Mouse (Mus musculus) heart, embryonic 13.5 days (tissue): ENCODE data around the gene Kcna6. TPM values are rescaled to one million over a fixed set of nuclear protein-coding genes. Genes with fewer than 3 reads are reported as not detected.

Experiments used
- ATAC-seq: fragments of 200-750 bp; cut with Nextera tagmentation; 2 replicates; pipeline ENCODE4 v1.8.0; 2017; ENCODE audit warnings: moderate TSS enrichment; ENCODE audit not compliant: insufficient number of reproducible peaks, low FRiP score, low TSS enrichment; ENCODE audit errors: extremely low read depth
- H3K27ac ChIP-seq: fragments of 300-500 bp; sonication (generic); replicated peaks from 2 replicates; pipeline ENCODE4 v1.5.1; 2015; ENCODE audit warnings: moderate library complexity, mild to moderate bottlenecking, inconsistent platforms
- H3K27me3 ChIP-seq: fragments of 300-500 bp; sonication (generic); replicated peaks from 2 replicates; pipeline ENCODE4 v1.6.1; 2015; ENCODE audit warnings: mild to moderate bottlenecking, inconsistent platforms
- H3K36me3 ChIP-seq: fragments of 300-500 bp; sonication (generic); 2 replicates; pipeline ENCODE4 v1.6.1; 2015; ENCODE audit warnings: mild to moderate bottlenecking, inconsistent platforms
- H3K4me1 ChIP-seq: fragments of 300-500 bp; sonication (generic); 2 replicates; pipeline ENCODE4 v1.6.1; 2015; ENCODE audit warnings: inconsistent platforms
- H3K4me2 ChIP-seq: fragments of 300-500 bp; sonication (generic); 2 replicates; pipeline ENCODE4 v1.6.1; 2015; ENCODE audit warnings: inconsistent platforms, mild to moderate bottlenecking, moderate library complexity
- H3K4me3 ChIP-seq: fragments of 300-500 bp; sonication (generic); 2 replicates; pipeline ENCODE4 v1.5.1; 2015; ENCODE audit warnings: moderate library complexity, mild to moderate bottlenecking, inconsistent platforms
- H3K9ac ChIP-seq: fragments of 300-500 bp; sonication (generic); 2 replicates; pipeline ENCODE4 v1.6.1; 2015; ENCODE audit warnings: inconsistent platforms, mild to moderate bottlenecking, moderate library complexity
- H3K9me3 ChIP-seq: fragments of 300-500 bp; sonication (generic); 2 replicates; pipeline ENCODE4 v1.6.1; 2016; ENCODE audit warnings: inconsistent platforms
- WGBS: fragments of 180-500 bp; shearing (Covaris S2); methylation state at CpG from one replicate; pipeline ENCODE4 v1.1.7; 2015; ENCODE audit warnings: mixed read lengths; 5-methylcytosine and 5-hydroxymethylcytosine counted together
- polyA plus RNA-seq: library from polyadenylated mRNA; unstranded; fragments of >200 nt; fragmentation: Nextera tagmentation; extraction: Ambion mirVana; gene quantifications from 2 replicates; pipeline ENCODE4 v1.2.1, GENCODE M21; 2015

Gene Kcna6
- polyA plus RNA-seq, result 0.61 and 1.4 TPM in 2 replicates

- ATAC-seq, result no peak; the same call in 1 of the 2 replicates
- peak within 1 kb of the TSS; percentile 59 for H3K4me3 ChIP-seq
- peaks cover 85% of the 10 kb centered on the region for H3K27me3 ChIP-seq
Observed at GRCm38 (mm10) chr6:126740211-126741142, at the start of gene Kcna6. TSS of gene Kcna6 (minus strand) at chr6:126740674.

GRCm38 (mm10) chr6:126788863-126789262 lies 48.4 kb upstream of the Kcna6 start:
- Histone ChIP-seq H3K4me3 (no peak overlapping the region), H3K27ac (no peak overlapping the region), H3K4me1 (peaks cover 6% of the 10 kb centered on the region), H3K9ac (no peak overlapping the region), H3K36me3 (no peaks in the 10 kb centered on the region), H3K27me3 (peaks cover 4% of the 10 kb centered on the region; the same call in 1 of the 2 replicates), H3K9me3 (peaks cover 5% of the 10 kb centered on the region; the same call in 1 of the 2 replicates), H3K4me2 (no peak overlapping the region)
- 79% methylated on average over 8 of the region's 8 CpGs for WGBS
- ATAC-seq, result no peak

More at GRCm38 (mm10) chr6:126740211-126741142, at the start of gene Kcna6:
- WGBS, result 3% methylated on average over 36 of the region's 36 CpGs
- Histone ChIP-seq H3K4me1 (peaks cover 18% of the 10 kb centered on the region), H3K36me3 (no peaks in the 10 kb centered on the region), H3K4me2 (peak within 1 kb of the TSS; percentile 90), H3K9me3 (no peaks in the 10 kb centered on the region), H3K9ac (peak within 1 kb of the TSS; percentile 71), H3K27ac (no peak within 1 kb of the TSS)

GRCm38 (mm10) chr6:126784206-126784605 lies 43.7 kb upstream of the Kcna6 start:
- WGBS, result 43% methylated on average over 5 of the region's 5 CpGs
- Histone ChIP-seq H3K27ac (no peak overlapping the region), H3K36me3 (no peaks in the 10 kb centered on the region), H3K9ac (no peak overlapping the region), H3K4me3 (no peak overlapping the region), H3K4me2 (peak overlapping the region; percentile 40), H3K4me1 (peaks cover 16% of the 10 kb centered on the region), H3K9me3 (no peaks in the 10 kb centered on the region), H3K27me3 (no peaks in the 10 kb centered on the region; the same call in 1 of the 2 replicates)
- no peak for ATAC-seq

- H3K4me3 ChIP-seq, result 0 out of 2 replicates have a peak overlapping the region, but pooled peaks have one; percentile 4
- no peaks in the 10 kb centered on the region for H3K9me3 ChIP-seq
- H3K4me1 ChIP-seq, result peaks cover 16% of the 10 kb centered on the region
- no peak overlapping the region for H3K27ac ChIP-seq
- ATAC-seq, result no peak
- peak overlapping the region; percentile 40 for H3K4me2 ChIP-seq
- WGBS, result 13% methylated on average over 10 of the region's 10 CpGs
- H3K36me3 ChIP-seq, result no peaks in the 10 kb centered on the region
- H3K9ac ChIP-seq, result no peak overlapping the region
- no peaks in the 10 kb centered on the region; the same call in 1 of the 2 replicates for H3K27me3 ChIP-seq
Observed at GRCm38 (mm10) chr6:126783651-126784066, 43.2 kb upstream of the Kcna6 start.

- no peak overlapping the region for H3K27ac ChIP-seq
- H3K36me3 ChIP-seq, result no peaks in the 10 kb centered on the region
- no peaks in the 10 kb centered on the region; the same call in 1 of the 2 replicates for H3K27me3 ChIP-seq
- 67% methylated on average over 1 of the region's 1 CpGs for WGBS
- no peaks in the 10 kb centered on the region for H3K9me3 ChIP-seq
- H3K9ac ChIP-seq, result no peak overlapping the region
- peaks cover 16% of the 10 kb centered on the region for H3K4me1 ChIP-seq
- H3K4me2 ChIP-seq, result no peak overlapping the region
- no peak for ATAC-seq
- no peak overlapping the region for H3K4me3 ChIP-seq
Observed at GRCm38 (mm10) chr6:126783056-126783455, 42.6 kb upstream of the Kcna6 start.

GRCm38 (mm10) chr6:126777889-126778288 lies 37.4 kb upstream of the Kcna6 start:
- Histone ChIP-seq H3K36me3 (no peaks in the 10 kb centered on the region), H3K4me3 (no peak overlapping the region), H3K27me3 (peaks cover 19% of the 10 kb centered on the region), H3K4me2 (no peak overlapping the region), H3K4me1 (0 out of 2 replicates have a peak, but pooled peaks cover 2% of the 10 kb centered on the region), H3K27ac (no peak overlapping the region), H3K9ac (no peak overlapping the region), H3K9me3 (no peaks in the 10 kb centered on the region)
- no peak for ATAC-seq
- WGBS, result 74% methylated on average over 6 of the region's 6 CpGs

- Histone ChIP-seq H3K4me2 (no peak overlapping the region), H3K4me1 (peaks cover 13% of the 10 kb centered on the region), H3K9ac (no peak overlapping the region), H3K27me3 (peaks cover 21% of the 10 kb centered on the region), H3K4me3 (no peak overlapping the region), H3K9me3 (no peaks in the 10 kb centered on the region), H3K36me3 (no peaks in the 10 kb centered on the region), H3K27ac (no peak overlapping the region)
- ATAC-seq, result no peak
- WGBS, result 47% methylated on average over 4 of the region's 4 CpGs
Observed at GRCm38 (mm10) chr6:126773873-126774272, 33.4 kb upstream of the Kcna6 start.

- H3K4me2 ChIP-seq, result no peak overlapping the region
- H3K27me3 ChIP-seq, result peaks cover 21% of the 10 kb centered on the region
- H3K27ac ChIP-seq, result no peak overlapping the region
- H3K9ac ChIP-seq, result no peak overlapping the region
- peaks cover 27% of the 10 kb centered on the region for H3K4me1 ChIP-seq
- no peak for ATAC-seq
- H3K9me3 ChIP-seq, result no peaks in the 10 kb centered on the region
- WGBS, result 65% methylated on average over 4 of the region's 4 CpGs
- no peak overlapping the region for H3K4me3 ChIP-seq
- no peaks in the 10 kb centered on the region for H3K36me3 ChIP-seq
Observed at GRCm38 (mm10) chr6:126772326-126772725, 31.9 kb upstream of the Kcna6 start.

- H3K36me3 ChIP-seq, result no peaks in the 10 kb centered on the region
- no peaks in the 10 kb centered on the region for H3K9me3 ChIP-seq
- whole genome bisulfite sequencing, result 74% methylated on average over 12 of the region's 12 CpGs
- H3K9ac ChIP-seq, result no peak overlapping the region
- H3K27me3 ChIP-seq, result peaks cover 21% of the 10 kb centered on the region
- H3K4me2 ChIP-seq, result no peak overlapping the region
- no peak overlapping the region for H3K4me3 ChIP-seq
- no peak overlapping the region for H3K27ac ChIP-seq
- peaks cover 36% of the 10 kb centered on the region for H3K4me1 ChIP-seq
- no peak for ATAC-seq
Observed at GRCm38 (mm10) chr6:126770146-126770731, 29.8 kb upstream of the Kcna6 start.

- ATAC-seq, result no peak
- WGBS, result 55% methylated on average over 11 of the region's 11 CpGs
- H3K27ac ChIP-seq, result no peak overlapping the region
- H3K36me3 ChIP-seq, result no peaks in the 10 kb centered on the region
- H3K9ac ChIP-seq, result no peak overlapping the region
- H3K27me3 ChIP-seq, result peaks cover 14% of the 10 kb centered on the region; the same call in 1 of the 2 replicates
- H3K4me3 ChIP-seq, result no peak overlapping the region
- H3K4me2 ChIP-seq, result no peak overlapping the region
- no peaks in the 10 kb centered on the region for H3K9me3 ChIP-seq
- peaks cover 36% of the 10 kb centered on the region for H3K4me1 ChIP-seq
Observed at GRCm38 (mm10) chr6:126768957-126769665, 28.6 kb upstream of the Kcna6 start.
